Mouse (Mus musculus) naive thymus-derived CD4-positive, alpha-beta T cell, adult 5 months (primary cell): ENCODE data around the gene Gm28539. TPM values are rescaled to one million over a fixed set of nuclear protein-coding genes. Genes with fewer than 3 reads are reported as not detected.

Source experiments
- polyA plus RNA-seq: library from polyadenylated mRNA; unstranded; fragments of 100-300 nt; shearing (Covaris generic); gene quantifications from one replicate; pipeline ENCODE4 v1.2.1, GENCODE M21; 2017

The Gm28539 gene
- not detected for polyA plus RNA-seq

DNA sequence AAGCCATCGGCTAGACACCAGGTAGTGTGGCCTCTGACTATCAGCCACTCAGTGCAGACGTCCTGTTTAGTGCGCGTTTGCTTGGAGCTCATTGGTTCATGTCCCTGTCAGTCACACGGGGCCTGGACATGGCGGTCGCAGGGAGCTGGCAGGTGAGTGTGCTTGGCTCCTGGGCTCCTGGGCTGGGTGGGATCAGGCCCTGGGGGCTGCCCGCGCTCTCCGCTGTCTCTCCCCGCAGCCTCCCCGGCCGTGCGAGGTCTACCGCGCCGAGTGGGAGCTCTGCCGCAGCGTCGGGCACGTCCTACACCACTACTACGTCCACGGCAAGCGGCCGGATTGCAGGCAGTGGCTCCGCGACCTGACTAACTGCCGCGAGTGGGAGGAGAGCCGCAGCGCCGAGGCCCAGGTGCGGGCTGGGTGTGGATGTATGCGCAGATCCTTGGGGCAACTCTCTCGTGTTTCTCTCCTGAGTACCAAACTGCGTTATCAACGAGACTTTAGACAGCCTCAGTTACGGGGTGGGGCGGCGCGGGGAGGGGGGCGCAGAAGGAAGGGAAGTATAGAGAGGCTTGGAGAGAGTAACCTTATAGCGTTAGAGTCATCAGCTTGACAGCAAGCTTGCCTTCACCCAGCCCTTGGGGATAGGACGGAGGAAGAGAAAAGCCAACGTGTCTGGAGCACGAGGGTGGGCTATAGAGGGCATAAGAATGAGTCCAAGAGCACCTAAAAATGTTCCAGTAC is at the start of gene Gm28539, which contains the start of gene 2510002D24Rik:
Gene Gm28539, plus strand, starts transcription at position 117 of the 741 bp plus-strand sequence.
Gene 2510002D24Rik, plus strand, starts transcription at position 111 of the 741 bp plus-strand sequence.

DNA sequence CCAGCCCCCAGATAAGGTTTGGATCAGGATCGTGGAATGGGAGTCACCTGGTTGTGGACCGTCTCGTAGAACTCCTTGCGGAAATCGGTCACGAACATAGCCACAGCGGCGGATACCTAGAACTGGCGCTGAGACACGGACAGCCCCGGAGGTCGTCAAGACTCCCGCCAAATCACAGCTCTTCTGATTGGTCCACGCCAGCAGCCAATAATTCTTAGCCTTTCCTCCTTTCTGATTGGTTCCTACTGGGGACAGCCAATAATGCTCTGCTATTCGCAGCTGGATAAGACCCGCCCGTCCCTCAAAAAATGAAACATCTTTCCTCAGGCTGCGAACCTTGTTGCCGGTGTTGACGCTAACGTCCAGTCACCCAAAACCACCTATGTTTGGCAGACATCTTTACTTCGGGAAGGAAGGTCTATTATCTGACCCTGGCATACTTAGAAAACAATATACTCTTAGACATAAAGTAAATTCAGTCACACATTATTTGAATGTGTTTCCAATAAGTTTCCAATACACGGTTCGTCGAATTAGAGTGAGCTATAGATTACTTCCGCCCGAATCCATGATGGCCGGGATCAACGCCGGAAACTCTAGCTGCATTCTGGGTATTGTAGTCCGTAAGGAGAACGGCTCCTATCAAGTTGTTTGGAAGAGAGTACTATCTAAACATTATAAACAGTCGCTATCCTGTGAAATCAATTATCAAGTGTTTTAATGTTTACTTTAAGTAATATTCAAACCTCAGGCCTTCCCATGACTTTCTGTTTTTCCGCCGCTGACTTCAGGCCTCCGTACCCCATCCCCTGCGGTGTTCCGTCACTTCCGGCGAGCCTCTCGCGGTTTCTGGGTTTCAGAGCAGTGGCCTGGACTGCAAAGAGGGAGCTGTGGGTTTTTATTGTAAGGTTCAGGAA is 24.7 kb upstream of the Gm28539 start, which contains the start of the genes Ufd1 and Cdc45:
Gene Ufd1, plus strand, starts transcription at position 312 of the 917 bp plus-strand sequence.
Gene Cdc45, minus strand, starts transcription at position 520 of the 917 bp plus-strand sequence.

DNA sequence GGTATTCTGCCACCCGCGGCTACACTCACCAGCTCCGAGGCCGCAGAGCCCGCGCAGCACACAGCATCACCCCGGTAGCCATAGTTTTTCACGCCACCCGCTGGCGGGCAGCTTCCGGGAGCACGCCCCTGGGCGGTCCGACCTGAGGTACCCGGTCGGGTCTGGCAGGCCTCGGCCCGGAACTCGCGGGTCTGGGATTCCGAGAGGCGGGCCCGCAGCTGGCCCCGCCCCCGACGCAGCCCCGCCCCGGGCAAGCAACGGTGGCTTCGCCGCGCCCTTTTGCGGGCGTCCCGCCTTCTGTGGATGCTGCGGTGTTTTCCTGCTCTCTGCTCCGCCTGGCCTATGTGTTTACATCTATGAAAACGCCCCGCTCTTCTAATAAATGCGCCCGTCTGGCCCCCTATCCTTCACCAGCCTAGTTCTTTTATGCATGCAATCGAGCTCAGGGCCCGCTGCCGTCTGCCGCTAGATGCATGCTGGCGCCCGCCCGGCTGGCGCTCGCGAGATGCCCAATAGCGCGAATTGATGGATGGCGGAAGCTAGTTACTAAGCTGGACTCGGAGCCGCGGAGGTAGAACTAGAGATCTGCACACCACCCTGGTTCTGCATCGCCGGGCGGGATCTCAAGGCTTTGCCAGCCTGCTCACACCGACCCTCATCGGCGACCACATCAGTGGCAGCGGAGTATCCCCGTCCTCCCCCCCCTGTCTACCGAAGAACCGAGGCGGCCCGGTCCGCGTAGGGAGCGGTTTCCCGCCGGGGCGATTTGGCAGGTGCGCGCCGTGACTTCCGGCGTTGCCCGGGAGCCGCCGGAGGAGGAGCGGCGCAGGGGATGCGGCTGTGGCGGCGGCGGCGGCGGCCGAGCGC is 40.3 kb downstream of the Gm28539 start, which contains the start of the genes Mrpl40 and Hira:
Gene Mrpl40, minus strand, starts transcription at position 421 of the 867 bp plus-strand sequence.
Gene Hira, plus strand, starts transcription at position 596 of the 867 bp plus-strand sequence.

Other genes with a start within 250 kb of the Gm28539 start
- not detected for gene Tbx1, start 245.9 kb upstream of the Gm28539 start, polyA plus RNA-seq
- not detected for gene Gp1bb, start 214.2 kb upstream of the Gm28539 start, polyA plus RNA-seq
- gene Gm49601, start 210.2 kb upstream of the Gm28539 start, polyA plus RNA-seq: not detected
- gene Sept5, start 206.6 kb upstream of the Gm28539 start, polyA plus RNA-seq: not detected
- gene Cldn5, start 59.7 kb upstream of the Gm28539 start, polyA plus RNA-seq: not detected
- 143 TPM for gene Ufd1, start 24.8 kb upstream of the Gm28539 start, polyA plus RNA-seq
- gene Cdc45, start 24.6 kb upstream of the Gm28539 start, polyA plus RNA-seq: 3.4 TPM
- 100.0 TPM for gene 2510002D24Rik, start within 50 bp of the Gm28539 start, polyA plus RNA-seq
- gene Mrpl40, start 40.3 kb downstream of the Gm28539 start, polyA plus RNA-seq: 41.2 TPM
- gene Hira, start 40.5 kb downstream of the Gm28539 start, polyA plus RNA-seq: 19.7 TPM